Mouse (Mus musculus) lung, postnatal 0 days (tissue): ENCODE data around the gene Slc25a21. TPM values are rescaled to one million over a fixed set of nuclear protein-coding genes. Genes with fewer than 3 reads are reported as not detected.

Experiments used
- ATAC-seq: fragments of 200-750 bp; cut with Nextera tagmentation; 2 replicates; pipeline ENCODE4 v1.8.0; 2017; ENCODE audit warnings: moderate library complexity
- DNase-seq: peaks from one replicate; pipeline ENCODE4 v3.0.0-alpha.2; 2016; ENCODE audit warnings: low spot score
- H3K27ac ChIP-seq: fragments of 300-500 bp; sonication (generic); 2 replicates; pipeline ENCODE4 v1.5.1; 2014; ENCODE audit warnings: antibody characterized with exemption, mild to moderate bottlenecking, low read length, mixed read lengths
- H3K27me3 ChIP-seq: fragments of 300-500 bp; sonication (generic); replicated peaks from 2 replicates; pipeline ENCODE4 v1.6.1; 2014; ENCODE audit warnings: low read length, mixed read lengths; ENCODE audit not compliant: insufficient read depth
- H3K36me3 ChIP-seq: fragments of 300-500 bp; sonication (generic); 2 replicates; pipeline ENCODE4 v1.6.1; 2014; ENCODE audit warnings: low read length, mixed read lengths; ENCODE audit not compliant: insufficient read depth
- H3K4me1 ChIP-seq: fragments of 300-500 bp; sonication (generic); 2 replicates; pipeline ENCODE4 v1.6.1; 2014; ENCODE audit warnings: antibody characterized with exemption, low read depth, low read length, mixed read lengths; ENCODE audit not compliant: insufficient read depth
- H3K4me2 ChIP-seq: fragments of 300-500 bp; sonication (generic); replicated peaks from 2 replicates; pipeline ENCODE4 v1.6.1; 2014; ENCODE audit warnings: low read depth, mild to moderate bottlenecking, low read length, moderate library complexity, mixed read lengths
- H3K4me3 ChIP-seq: fragments of 300-500 bp; sonication (generic); 2 replicates; pipeline ENCODE4 v1.5.1; 2014; ENCODE audit warnings: low read depth, low read length
- H3K9ac ChIP-seq: fragments of 300-500 bp; sonication (generic); replicated peaks from 2 replicates; pipeline ENCODE4 v1.6.1; 2014; ENCODE audit warnings: low read depth, mild to moderate bottlenecking
- H3K9me3 ChIP-seq: fragments of 300-500 bp; sonication (generic); 2 replicates; pipeline ENCODE4 v1.6.1; 2016; ENCODE audit warnings: low read length, mixed read lengths
- CTCF ChIP-seq: IDR thresholded peaks from 2 replicates; pipeline ENCODE4 v1.5.1; 2016; ENCODE audit warnings: antibody characterized with exemption, mild to moderate bottlenecking
- EP300 ChIP-seq: IDR thresholded peaks from 2 replicates; pipeline ENCODE4 v1.6.1; 2016; ENCODE audit warnings: antibody characterized with exemption, mild to moderate bottlenecking, control low read depth
- WGBS: fragments of 180-500 bp; shearing (Covaris S2); extraction: QIAGEN DNeasy Blood & Tissue Kit; methylation state at CpG from one replicate; pipeline ENCODE4 v1.1.7; 2014; 5-methylcytosine and 5-hydroxymethylcytosine counted together
- polyA plus RNA-seq: library from polyadenylated mRNA; unstranded; fragments of >200 nt; fragmentation: Nextera tagmentation; extraction: Ambion mirVana; gene quantifications from 2 replicates; pipeline ENCODE4 v1.2.1, GENCODE M21; 2015

Gene Slc25a21
- polyA plus RNA-seq, 1 experiment from 2014 or later, result 0.06 TPM

- TF ChIP-seq CTCF (no peak), EP300 (no peak)
- Histone ChIP-seq H3K4me2 (no peak overlapping the region), H3K4me1 (peaks cover 14% of the 10 kb centered on the region; the same call in 1 of the 2 replicates), H3K27ac (no peak overlapping the region), H3K9me3 (no peaks in the 10 kb centered on the region), H3K27me3 (peaks cover 97% of the 10 kb centered on the region), H3K9ac (no peak overlapping the region), H3K36me3 (no peaks in the 10 kb centered on the region), H3K4me3 (no peak overlapping the region)
- DNase-seq (no peak), ATAC-seq (no peak)
- WGBS, result 7% methylated on average over 19 of the region's 19 CpGs
These were observed 504.7 kb downstream of the Slc25a21 start for GRCm38 (mm10) chr12:56692536-56692935.

- no peak within 1 kb of the TSS for H3K9ac ChIP-seq
- no peak within 1 kb of the TSS; the same call in 1 of the 2 replicates for H3K4me2 ChIP-seq
- no peak within 1 kb of the TSS for H3K27ac ChIP-seq
- ATAC-seq (no peak), DNase-seq (no peak)
- TF ChIP-seq CTCF (no peak), EP300 (no peak)
- WGBS, result 2% methylated on average over 40 of the region's 40 CpGs
- H3K4me3 ChIP-seq, result peak within 1 kb of the TSS; percentile 6; the same call in 1 of the 2 replicates
- H3K4me1 ChIP-seq, result peaks cover 14% of the 10 kb centered on the region; the same call in 1 of the 2 replicates
- H3K27me3 ChIP-seq, result peaks cover 94% of the 10 kb centered on the region
- no peaks in the 10 kb centered on the region for H3K36me3 ChIP-seq
- no peaks in the 10 kb centered on the region for H3K9me3 ChIP-seq
These were observed 505.7 kb downstream of the Slc25a21 start, which contains the start of gene Pax9 for GRCm38 (mm10) chr12:56691427-56692079. Pax9 (plus strand) TSS chr12:56691767.

- H3K27ac ChIP-seq, result no peak overlapping the region
- no peak for DNase-seq
- no peak overlapping the region; the same call in 1 of the 2 replicates for H3K4me3 ChIP-seq
These were observed 506.3 kb downstream of the Slc25a21 start for GRCm38 (mm10) chr12:56691001-56691400.

GRCm38 (mm10) chr12:56690366-56690765, 506.9 kb downstream of the Slc25a21 start:
- TF ChIP-seq CTCF, result no peak
- no peak for TF ChIP-seq EP300
- Histone ChIP-seq H3K4me3 (no peak overlapping the region), H3K27me3 (peaks cover 89% of the 10 kb centered on the region), H3K4me2 (no peak overlapping the region), H3K36me3 (no peaks in the 10 kb centered on the region), H3K9ac (no peak overlapping the region), H3K4me1 (peaks cover 6% of the 10 kb centered on the region; the same call in 1 of the 2 replicates), H3K9me3 (no peaks in the 10 kb centered on the region), H3K27ac (no peak overlapping the region)
- no peak for DNase-seq
- no peak for ATAC-seq
- WGBS, result under 1% methylated on average over 16 of the region's 16 CpGs

More at GRCm38 (mm10) chr12:56691001-56691400, 506.3 kb downstream of the Slc25a21 start:
- 3% methylated on average over 12 of the region's 12 CpGs for WGBS
- Histone ChIP-seq H3K36me3 (no peaks in the 10 kb centered on the region), H3K4me1 (peaks cover 11% of the 10 kb centered on the region; the same call in 1 of the 2 replicates), H3K27me3 (peaks cover 94% of the 10 kb centered on the region), H3K4me2 (no peak overlapping the region), H3K9ac (no peak overlapping the region), H3K9me3 (no peaks in the 10 kb centered on the region)
- no peak for ATAC-seq
- no peak for TF ChIP-seq EP300
- TF ChIP-seq CTCF, result no peak

- under 1% methylated on average over 25 of the region's 25 CpGs for WGBS
- no peak overlapping the region for H3K4me2 ChIP-seq
- DNase-seq, result no peak
These were observed 507.5 kb downstream of the Slc25a21 start for GRCm38 (mm10) chr12:56689736-56690135.

GRCm38 (mm10) chr12:56689331-56689730, 507.9 kb downstream of the Slc25a21 start:
- no peak overlapping the region for H3K4me2 ChIP-seq

More at GRCm38 (mm10) chr12:56689736-56690135, 507.5 kb downstream of the Slc25a21 start:
- H3K27ac ChIP-seq, result no peak overlapping the region
- H3K4me1 ChIP-seq, result peaks cover 6% of the 10 kb centered on the region; the same call in 1 of the 2 replicates
- no peaks in the 10 kb centered on the region for H3K9me3 ChIP-seq
- no peaks in the 10 kb centered on the region for H3K36me3 ChIP-seq
- peaks cover 83% of the 10 kb centered on the region for H3K27me3 ChIP-seq
- no peak overlapping the region for H3K4me3 ChIP-seq
- no peak for ATAC-seq
- no peak for TF ChIP-seq EP300
- peak; percentile 65 for TF ChIP-seq CTCF
- H3K9ac ChIP-seq, result no peak overlapping the region

More at GRCm38 (mm10) chr12:56689331-56689730, 507.9 kb downstream of the Slc25a21 start:
- TF ChIP-seq CTCF (no peak), EP300 (no peak)
- DNase-seq (no peak), ATAC-seq (no peak)
- no peaks in the 10 kb centered on the region for H3K9me3 ChIP-seq
- no peak overlapping the region for H3K27ac ChIP-seq
- H3K4me1 ChIP-seq, result peaks cover 6% of the 10 kb centered on the region; the same call in 1 of the 2 replicates
- H3K27me3 ChIP-seq, result peaks cover 79% of the 10 kb centered on the region
- H3K9ac ChIP-seq, result no peak overlapping the region
- 5% methylated on average over 10 of the region's 10 CpGs for WGBS
- no peaks in the 10 kb centered on the region for H3K36me3 ChIP-seq
- no peak overlapping the region for H3K4me3 ChIP-seq
